Mouse (Mus musculus): ENCODE results near the gene Krt84.
A peak's percentile ranks its signal among the peaks of the same experiment; 100 is the strongest.
"Not testable (repeated sequence)": the region's sequence is repeated elsewhere in the genome, so short reads cannot be mapped to it uniquely, and the experiment has no call there.

Krt84 gene

GRCm38 (mm10) chr15:101532720-101533119, at the start of gene Krt84:
TSS of gene Krt84 (minus strand) at chr15:101532820.
- DNase-seq = no peak

GRCm38 (mm10) chr15:101581701-101582100, 49.1 kb upstream of the Krt84 start:
- DNase-seq = no peak

DNA sequence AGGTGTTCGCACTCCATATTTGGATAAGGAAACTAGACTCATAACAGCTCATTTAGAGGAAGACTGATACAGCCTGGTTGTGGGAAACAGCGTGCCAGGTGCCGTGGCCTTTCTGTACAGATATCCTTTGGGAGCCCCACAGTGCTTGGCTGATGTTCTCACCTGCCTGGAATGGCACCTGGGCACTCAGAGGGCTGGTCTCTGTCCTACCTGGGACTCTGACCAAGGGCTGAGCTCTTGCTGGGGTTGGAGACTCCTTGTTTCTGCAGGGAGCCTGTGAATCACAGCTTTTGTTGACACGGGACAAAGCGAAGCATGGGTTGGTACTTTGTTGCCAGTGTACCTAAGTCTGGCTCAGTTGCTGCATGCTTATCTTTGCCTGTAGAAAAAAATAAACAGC, 42.9 kb upstream of the Krt84 start:
- no peak for DNase-seq

DNA sequence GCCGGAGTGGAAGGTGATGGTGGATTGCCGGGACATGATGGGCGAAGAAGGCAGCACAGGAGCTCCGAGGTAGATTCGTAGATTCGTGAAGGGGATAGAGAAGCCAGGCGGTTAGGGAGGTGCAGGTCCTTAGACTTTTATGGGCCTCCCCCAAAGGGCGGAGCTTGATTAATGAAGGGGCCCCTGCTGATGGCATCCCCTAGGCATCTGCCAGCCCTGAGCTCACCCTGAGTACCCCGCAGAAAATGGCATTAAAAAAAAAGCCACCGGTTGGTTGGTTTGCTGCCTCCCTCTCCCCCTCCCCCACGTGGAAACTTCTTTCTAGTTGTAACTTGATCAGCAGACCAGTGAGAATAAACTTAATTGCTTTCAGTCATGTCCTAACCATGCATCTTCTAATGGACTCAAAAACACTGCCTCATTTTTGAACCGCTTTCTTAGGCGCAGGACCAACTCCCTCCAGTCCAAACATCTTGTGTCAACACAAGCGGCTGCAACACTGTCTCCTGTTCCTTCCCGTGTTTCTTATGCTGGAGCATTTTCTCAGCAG, 41.3 kb upstream of the Krt84 start, which contains the start of gene Krt75:
Gene Krt75, minus strand, starts transcription at position 109 of the 550 bp plus-strand sequence.
- DNase-seq = no peak

DNA sequence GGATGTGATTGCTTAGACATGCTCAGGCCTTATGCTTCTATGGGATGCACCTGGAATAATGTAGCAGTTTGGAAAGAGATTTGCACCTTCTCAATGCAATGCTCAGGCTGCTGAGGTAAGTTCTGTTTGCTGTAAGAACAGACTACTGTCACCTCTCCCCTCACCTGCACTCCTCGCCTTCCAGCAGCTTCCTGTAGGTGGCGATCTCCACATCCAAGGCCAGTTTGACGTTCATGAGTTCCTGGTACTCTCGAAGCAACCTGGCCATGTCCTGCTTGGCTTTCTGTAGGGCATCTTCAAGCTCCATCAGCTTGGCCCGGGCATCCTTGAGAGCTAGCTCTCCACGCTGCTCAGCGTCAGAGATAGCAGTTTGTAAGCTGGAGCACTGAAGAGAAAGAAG, 35.2 kb upstream of the Krt84 start:
- no peak for DNase-seq

- DNase-seq = no peak
Observed at GRCm38 (mm10) chr15:101562850-101563249, 30.2 kb upstream of the Krt84 start, which contains the start of gene Krt90. TSS of gene Krt90 (minus strand) at chr15:101562950.

- no peak for DNase-seq
Observed at GRCm38 (mm10) chr15:101558034-101558646, 25.5 kb upstream of the Krt84 start.

GRCm38 (mm10) chr15:101553169-101553568, 20.5 kb upstream of the Krt84 start:
- no peak for DNase-seq

DNA sequence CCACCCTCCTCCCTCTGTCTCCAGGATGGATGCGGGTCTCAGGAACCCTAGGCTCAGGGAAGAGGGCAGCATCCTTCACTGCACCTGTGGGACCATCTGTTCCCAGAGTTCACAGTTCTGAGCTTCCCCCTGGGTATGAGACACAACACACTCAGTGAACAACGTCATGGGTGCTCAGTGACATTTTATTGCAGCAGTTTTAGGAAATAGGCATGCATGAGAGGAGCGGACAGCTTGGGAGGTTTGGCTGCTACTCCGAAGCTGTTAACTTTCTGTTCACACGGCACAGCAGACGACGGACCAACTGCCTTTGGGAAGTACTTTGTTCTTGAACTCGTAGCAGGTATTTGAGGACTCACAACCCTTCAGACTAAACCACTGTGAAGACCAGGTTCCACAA, 19.6 kb upstream of the Krt84 start:
- DNase-seq = no peak

GRCm38 (mm10) chr15:101550567-101550966, 17.9 kb upstream of the Krt84 start, which contains the start of gene Krt82:
TSS of gene Krt82 (minus strand) at chr15:101550667.
- no peak for DNase-seq

DNA sequence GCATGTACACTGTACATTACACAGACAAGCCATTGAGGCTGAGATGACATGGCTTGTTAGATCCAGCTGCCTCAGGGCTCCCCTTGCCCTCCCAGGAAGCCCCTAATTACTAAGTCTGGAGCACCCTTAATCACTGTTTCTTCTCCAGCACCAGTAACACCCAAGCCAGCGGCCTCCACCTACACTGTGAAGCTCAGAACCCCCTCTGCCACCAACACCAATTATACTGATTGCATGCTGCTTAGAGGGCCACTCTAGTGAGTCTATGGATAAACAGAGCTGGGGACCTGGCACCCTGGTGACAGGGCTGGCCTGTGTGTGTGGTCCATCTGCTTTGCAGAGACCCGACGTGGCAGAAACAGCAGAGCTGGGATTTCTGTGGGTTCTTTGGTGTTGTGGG, 11.9 kb upstream of the Krt84 start:
- no peak for DNase-seq

DNA sequence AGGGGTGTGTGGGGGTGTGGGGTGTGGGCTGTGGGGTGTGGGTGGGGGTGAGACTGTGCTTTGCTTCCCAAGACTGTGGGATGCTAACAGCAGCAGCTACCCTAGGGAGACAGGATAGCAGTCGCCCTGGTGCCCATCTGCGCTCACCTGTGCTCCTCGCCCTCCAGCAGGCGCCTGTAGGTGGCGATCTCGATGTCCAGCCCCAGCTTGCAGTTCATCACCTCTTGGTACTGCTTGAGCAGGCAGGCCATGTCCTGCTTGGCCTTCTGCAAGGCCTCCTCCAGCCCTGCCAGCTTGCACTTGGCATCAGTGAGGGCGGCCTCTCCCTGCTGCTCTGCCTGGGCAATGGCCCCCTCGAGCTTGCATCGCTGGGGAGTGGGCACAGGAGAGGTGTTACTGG, 9.9 kb upstream of the Krt84 start:
- DNase-seq = no peak

DNA sequence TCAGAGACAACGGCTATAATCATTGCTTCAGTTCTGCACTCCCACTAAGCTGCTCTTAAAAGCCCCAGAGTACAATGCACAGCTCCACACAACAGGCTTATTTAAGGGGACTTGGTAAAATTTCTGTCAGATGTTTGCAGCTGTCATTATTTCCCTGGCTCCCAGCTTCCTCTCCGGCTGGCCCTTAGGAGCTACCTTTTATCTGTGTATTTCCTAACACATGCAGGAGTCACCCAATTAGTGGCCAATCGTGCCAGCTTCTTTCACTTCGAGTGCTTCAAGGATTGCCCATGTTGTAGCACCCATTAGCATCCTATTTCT, 5.9 kb upstream of the Krt84 start:
- DNase-seq = no peak

- no peak for DNase-seq
Observed at GRCm38 (mm10) chr15:101537864-101538579, 5.4 kb upstream of the Krt84 start.

DNA sequence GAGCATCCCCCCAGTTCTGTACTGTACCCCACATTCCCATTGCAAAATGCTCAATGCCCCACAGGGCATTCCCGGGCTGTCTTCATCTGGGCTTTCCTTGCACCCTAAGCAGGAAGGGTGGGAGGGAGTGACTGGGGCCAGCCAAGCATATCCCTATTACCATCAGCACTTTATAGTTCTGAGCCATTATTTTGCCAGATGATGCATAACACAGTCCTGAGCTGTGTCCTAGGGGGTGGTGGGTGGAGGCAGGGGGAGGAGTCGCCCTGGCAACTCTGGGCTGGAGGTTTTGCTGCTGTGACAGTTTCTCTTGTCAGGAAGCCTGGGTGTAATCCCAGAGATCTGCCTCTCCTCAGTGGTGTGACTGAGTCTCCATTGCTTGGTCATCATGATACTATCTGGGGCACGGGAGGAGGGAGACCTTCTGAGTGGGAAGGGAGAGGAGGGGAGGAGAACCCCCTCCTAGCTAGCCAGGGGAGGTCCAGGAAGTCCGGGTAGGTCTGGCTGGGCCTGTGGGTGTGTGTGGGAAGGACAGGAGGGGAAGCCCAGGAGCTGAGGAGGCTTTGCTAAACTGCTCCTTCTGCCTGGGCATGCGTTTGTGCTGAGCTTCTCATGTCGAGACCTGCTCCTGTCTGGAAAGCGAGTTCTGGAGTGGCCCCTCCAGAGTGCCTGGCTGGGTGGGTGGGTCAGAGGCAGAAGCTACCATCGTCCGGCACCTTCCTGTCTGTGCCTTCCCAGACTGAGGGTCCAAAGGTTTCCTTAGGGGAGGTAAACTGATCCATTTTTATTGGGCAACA, 3.6 kb upstream of the Krt84 start:
- no peak for DNase-seq

GRCm38 (mm10) chr15:101522556-101523232, 9.9 kb downstream of the Krt84 start:
- DNase-seq = no peak

GRCm38 (mm10) chr15:101519792-101520191, 12.8 kb downstream of the Krt84 start:
- DNase-seq = peak; percentile 54

GRCm38 (mm10) chr15:101517161-101517560, 15.5 kb downstream of the Krt84 start, which contains the start of gene Gm49425:
TSS of gene Gm49425 (minus strand) at chr15:101517261.
- DNase-seq = not testable (repeated sequence)

GRCm38 (mm10) chr15:101508247-101508646, 24.4 kb downstream of the Krt84 start:
- no peak for DNase-seq

DNA sequence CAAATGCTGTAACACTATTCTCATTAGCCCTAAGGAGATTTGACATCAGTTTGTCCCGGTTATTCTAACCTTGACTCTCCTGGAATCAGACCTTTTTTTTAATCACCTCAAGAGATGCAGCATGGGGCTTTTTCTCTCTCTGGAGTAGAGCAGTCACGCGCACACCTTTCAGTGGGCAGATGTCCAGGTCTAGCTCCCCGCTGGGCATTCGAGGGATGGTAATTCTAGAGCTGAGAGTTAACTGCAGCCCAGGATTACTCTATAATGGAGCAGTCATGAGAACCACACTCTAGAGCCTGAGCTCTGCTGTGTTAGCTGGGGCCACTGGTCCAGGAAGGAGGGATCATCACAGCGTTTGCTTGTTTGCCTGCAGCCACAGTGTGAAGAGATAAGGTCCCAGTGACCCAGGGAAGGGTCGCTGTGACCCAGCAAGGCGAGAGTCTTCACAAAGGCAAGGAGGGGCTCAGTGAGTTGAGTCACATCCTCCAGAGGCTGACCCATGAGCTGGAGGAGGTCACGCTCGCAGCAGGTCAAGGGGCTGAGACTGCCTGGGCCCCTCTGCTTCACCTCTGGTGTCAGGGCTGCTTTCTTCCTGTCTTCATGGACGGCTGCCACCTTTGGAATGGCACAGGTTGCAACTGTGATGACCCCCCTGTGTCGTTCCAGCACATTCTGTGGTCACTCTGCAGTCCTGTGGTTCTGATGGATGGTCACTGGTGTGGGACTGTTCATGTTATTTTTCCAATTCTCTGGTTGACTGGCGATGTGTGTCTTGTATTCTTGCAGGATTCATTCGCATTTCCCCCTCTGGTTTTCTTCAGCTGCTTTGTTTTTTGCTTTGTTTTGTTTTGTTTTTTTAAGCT, 25.5 kb downstream of the Krt84 start:
- no peak for DNase-seq

- DNase-seq = no peak
Observed at GRCm38 (mm10) chr15:101497181-101497580, 35.4 kb downstream of the Krt84 start.

DNA sequence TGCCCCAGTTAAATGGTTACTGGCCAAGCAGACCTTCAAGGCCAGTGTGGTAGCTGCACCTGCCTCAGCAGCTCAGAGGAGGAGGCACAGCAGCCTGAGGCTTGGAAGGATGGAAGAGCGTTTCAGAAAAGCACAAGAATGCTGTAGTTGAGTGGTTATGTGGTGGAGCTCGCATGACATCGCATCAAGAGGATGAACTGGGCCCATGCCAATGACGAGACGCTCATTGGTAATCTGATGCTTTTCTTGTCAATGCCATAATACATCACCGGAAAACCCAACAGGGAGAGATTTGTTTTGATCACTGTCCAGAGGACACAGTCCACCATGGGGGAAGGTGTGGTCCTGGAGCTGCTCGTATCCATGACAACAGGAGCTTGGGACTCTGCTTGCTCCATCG, 37.4 kb downstream of the Krt84 start:
- no peak for DNase-seq

Measured in right cerebral cortex, postnatal 25 days (tissue).